Mouse (Mus musculus): ENCODE measurements at regions not wholly inside any gene's neighbourhood (a gene's known extent, or its start where the extent isn't known, plus 50 kb on each side); places are given as distances from the start of the nearest gene placed in this dataset.

DNA sequence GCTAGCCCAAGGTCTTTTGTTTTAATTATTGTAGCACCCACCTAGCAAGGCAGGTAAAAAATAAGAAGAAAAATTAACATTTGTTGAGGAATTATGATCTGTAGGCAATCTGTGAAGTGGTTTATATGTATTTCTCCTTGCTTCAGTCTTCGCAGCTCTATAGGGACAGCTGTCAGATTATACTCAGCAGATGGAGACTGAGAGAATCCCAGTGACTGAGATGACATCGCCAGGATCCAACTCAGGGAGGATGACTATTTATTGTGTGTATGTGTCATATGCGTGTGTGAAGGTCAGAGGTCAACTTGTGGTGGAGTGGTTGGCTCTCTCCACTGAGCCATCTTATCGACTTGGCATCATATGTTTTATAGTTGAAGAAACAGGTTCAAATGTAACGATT, 362.0 kb upstream of the Chd6 start:
- DNase-seq (ENCODE audit: low spot score), result no peak

- DNase-seq (ENCODE audit: low spot score), result peak; percentile 1
Observed at GRCm38 (mm10) chr2:161470025-161470424, 361.1 kb upstream of the Chd6 start.

DNA sequence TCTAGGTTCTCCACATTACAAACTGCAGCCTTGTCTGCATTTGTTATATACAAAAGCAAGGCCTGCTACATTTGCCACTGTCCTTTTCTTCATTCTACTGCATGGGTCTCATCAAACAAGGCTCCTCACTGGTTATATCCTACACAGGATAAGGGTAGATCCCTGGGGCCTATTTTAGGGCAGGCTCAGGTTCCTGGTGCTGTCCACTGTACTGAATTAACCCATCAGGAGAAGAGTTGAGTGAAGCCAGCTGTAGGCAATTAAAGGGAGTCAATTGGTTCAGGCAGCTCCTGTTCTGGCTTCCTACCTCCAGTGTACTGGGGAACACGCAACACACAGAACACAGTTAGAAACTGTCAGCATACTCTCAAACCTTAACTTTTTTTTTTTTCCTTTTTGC, 358.2 kb upstream of the Chd6 start:
- no peak for DNase-seq (ENCODE audit: low spot score)

DNA sequence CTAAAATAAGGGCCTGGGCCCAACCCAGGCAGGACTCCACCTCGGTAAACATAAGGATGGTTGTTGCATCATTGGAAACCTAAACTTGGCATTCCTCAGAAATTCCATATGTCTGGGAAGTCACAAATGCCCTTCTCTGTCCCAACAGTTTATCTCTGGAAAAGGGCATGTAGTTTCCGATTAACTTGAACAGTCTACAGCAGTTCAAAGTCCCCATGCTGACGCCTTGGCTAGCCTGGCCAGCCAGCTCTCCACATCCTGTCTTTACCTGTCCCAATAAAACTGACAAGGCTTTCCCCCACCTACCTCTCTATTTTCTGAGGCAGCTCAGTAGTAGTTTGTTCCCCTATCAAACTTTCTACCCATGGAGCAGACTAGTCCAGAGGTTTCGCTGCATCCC, 351.7 kb upstream of the Chd6 start:
- no peak for DNase-seq (ENCODE audit: low spot score)

- no peak for DNase-seq (ENCODE audit: low spot score)
Observed at GRCm38 (mm10) chr2:161454466-161454865, 345.6 kb upstream of the Chd6 start.

DNA sequence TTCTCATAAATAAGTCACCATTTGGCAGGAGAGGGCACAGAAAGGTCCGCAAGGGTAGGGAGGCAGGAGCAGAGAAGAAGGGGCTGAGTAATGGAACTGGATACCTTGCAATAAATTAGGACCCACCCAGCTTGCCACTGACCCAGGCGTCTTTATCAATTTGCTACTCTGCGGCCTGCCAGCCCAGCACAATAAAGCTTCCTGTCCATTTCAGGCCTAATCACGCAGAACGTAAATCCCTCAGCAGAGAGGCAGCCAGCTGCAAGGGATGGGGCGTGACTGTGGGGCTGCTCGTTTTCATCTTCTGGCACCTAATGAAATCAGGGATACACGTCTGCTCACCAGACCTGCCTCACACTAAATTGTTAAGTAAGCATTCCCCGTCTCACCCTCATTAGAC, 324.9 kb upstream of the Chd6 start:
- no peak for DNase-seq (ENCODE audit: low spot score)

DNA sequence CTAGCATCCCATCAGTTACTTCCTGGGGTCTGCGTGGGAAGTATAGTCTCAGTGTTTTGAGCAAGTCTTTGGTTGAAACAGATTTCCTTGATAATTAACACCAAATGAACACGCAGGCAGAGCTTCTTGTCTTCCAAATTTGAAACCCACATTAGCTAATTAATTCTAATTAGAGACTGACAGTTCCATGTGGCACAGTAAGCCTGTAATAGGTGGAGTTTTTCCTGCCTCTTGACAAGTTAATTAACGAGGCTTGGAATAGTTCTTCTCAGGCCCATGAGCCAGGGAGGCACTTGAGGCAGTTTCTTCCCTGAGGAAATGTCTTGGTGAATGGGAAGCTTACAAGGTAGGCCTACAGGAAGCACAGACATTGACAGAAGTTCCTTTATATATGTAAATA, 320.4 kb upstream of the Chd6 start:
- DNase-seq (ENCODE audit: low spot score), result no peak

- no peak for DNase-seq (ENCODE audit: low spot score)
Observed at GRCm38 (mm10) chr2:161425587-161425986, 316.7 kb upstream of the Chd6 start.

DNA sequence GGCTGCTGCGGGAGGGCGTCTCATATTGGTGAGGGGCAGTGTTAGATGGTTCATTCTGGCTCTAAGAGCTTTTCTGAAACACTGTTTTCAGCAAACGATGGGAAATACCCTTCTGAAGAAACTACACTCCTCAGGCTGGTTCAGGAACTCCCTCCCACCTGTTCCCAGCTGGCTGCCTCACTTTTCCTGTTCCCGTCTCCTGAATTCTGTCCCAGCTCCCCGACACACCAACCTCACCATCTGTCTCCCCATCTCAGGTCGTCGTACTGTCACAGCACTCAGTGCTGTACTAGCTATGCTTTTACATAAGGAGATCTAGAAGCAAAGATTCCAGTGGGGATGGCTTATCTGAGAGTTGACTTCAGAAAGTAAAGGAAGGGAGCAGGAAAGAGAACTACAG, 309.2 kb upstream of the Chd6 start:
- DNase-seq (ENCODE audit: low spot score), result no peak

DNA sequence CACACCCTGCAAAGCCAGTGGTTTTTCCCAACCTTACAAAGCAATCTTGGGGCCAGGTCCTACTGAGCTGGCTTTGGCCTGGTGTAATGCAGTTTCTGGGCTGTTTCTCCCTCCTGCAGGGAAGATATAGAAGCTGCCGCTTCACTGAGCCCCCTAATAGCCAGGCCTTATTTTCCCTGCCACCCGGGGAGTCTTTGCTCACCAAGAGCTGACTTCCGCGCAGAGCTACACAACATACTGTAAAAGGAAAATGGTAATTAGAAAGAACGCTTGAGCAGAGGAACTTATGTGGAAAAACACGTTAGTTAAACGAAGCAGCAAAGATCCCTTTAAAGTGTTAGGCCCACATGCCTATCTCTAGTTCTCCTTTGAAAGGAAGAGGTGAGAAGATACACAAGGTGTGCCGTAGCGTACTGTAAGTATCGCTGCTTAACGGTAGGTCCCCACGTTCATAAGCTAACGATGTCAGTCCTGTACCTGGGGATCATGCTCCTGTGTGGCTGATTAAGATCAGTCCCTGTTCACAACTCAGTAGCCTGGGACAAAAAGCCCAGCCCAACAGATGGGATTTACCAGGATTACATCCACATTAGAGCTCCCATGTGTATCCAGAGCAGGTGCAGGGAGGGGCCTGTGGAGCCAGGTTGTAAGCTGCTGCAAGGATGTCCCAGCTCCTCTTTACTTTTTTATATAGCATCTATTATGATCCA, 307.5 kb upstream of the Chd6 start:
- DNase-seq (ENCODE audit: low spot score), result no peak

DNA sequence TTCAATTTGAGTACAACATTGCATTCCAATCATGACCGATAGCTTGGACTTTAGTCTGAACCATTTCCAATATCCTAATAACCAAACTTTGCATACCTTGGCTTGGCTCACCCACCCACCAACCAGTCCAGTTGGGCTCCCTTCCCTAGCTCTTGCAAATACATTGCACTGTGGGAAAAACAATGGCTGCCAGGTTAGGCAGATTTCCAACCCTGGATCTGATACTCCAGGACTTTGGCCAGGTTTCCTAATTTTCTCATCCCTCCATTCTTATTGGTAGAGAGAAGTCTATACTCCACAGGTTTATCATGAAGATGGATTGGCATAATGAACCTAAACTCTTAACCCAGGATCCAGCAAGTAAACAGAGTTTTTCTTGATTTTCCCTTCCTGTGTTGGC, 299.4 kb upstream of the Chd6 start:
- no peak for DNase-seq (ENCODE audit: low spot score)

- DNase-seq (ENCODE audit: low spot score), result no peak
Observed at GRCm38 (mm10) chr2:161405847-161406384, 297.0 kb upstream of the Chd6 start.

DNA sequence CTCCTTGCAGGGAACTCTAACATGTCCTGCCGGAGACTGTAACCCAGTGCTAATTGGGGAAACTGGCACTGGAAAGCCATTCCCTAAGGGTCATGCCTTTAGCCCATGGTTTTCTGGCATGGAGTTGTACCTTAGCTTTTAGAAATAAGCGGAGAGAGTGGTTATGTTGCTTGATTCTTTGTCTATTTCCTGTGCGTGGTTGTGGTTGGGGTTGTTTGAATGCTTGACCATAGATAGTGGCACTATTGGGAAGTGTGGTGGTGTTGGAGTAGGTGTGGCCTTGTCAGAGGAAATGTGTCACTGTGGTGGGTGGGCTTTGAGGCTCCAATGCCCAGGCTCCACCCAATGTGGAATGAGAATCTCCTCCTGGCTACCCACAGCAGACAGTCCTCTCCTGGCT, 289.2 kb upstream of the Chd6 start:
- no peak for DNase-seq (ENCODE audit: low spot score)

GRCm38 (mm10) chr2:161390954-161391690, 282.2 kb upstream of the Chd6 start:
- no peak for DNase-seq (ENCODE audit: low spot score)

DNA sequence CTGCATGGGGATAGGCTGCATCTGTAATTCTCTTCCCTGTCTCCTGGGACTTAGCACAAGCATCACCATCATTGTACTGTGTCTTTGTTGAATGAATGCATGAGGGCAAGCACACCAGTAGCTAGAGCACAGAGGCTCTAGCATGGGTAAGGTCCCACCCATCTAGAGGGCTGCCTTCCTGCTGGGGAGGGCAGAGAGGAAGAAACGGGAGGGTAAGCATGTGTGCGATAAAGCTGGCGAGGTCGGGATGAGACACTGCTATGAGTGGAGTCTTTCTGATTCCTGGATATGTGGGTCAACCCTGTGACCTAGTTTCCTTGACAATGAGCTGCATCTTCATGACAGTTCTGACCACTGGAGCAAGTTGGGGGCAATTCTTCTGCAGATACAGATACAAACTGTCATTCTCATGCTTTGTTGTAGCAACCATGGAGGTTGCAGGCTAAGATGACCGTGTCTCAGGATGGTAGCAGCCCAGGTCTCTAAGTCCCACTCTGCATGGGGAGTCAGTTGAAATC, 280.5 kb upstream of the Chd6 start:
- no peak for DNase-seq (ENCODE audit: low spot score)

DNA sequence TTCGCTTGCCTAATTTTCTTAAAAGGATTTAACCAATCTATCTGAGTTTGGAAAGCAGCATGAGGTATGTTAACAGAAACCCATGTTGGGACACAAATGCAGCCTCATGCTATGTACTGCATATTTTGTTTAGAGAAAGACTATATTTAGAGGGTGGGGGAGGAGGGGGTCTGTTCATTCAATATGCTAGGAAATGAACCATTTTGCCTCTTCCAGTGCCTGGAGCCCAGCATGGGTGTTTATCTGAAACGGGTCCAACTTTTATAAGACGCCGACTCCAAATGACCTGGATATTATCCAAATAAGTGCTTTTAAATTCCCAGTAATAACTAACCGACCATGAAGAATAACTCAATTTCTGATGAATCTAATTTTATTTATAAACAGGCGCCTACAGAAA, 278.2 kb upstream of the Chd6 start:
- DNase-seq (ENCODE audit: low spot score), result no peak

DNA sequence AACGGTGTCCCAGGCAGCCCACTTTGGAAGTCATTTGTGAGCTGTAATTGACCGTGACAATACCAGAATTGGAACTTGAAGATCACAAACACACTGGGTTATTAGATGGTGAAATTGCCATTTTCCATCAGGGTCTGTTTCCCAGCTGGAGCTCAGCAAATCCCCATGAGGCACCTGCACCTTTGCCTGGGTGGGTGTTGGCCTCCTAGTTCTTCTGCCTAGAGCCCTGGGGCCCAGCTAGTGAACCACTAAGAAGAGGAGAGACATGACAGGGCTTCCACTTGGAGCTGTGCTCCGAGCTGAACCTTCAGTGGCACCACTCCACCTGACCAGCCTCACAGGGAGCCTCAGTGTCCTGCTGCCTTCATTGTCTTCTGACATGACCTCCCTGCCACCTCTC, 273.5 kb upstream of the Chd6 start:
- DNase-seq (ENCODE audit: low spot score), result no peak

DNA sequence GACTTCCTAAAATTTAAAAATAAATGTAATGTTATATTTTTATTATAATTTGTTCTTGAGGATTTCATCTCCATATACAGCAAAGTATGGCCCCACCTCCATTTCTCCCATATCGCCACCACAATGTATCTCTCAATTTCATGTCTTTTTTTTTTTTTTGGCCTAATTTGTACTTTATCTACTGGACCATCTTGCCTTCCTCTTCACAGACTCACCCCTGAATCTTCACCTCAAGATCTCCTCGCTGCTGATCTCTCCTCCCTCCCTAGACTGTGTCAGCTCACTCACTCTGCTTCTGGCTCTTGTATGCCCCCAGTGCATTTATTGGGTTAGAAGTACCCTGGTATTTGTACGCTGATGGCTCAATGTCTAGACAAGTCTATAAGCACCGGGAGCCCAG, 269.4 kb upstream of the Chd6 start:
- DNase-seq (ENCODE audit: low spot score), result no peak

DNA sequence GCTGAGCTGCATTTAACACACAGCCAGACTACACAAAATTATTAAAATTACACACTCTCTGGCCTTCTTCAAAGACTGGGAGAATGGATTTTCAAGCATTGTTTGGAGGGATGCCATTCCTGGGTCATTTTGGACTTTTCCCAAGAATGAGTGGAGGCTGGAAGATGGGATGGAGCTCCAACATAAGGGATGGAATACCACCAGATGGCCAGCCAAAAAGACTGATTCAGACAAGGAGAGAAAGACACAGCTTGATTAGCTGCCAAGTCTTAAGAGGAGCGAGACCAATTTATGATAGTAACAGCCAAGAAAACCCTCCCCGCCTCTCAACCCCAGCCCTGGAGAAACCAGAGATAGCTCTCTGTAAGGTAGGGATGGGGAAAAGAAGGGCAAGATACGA, 253.4 kb upstream of the Chd6 start:
- no peak for DNase-seq (ENCODE audit: low spot score)

- no peak for DNase-seq (ENCODE audit: low spot score)
Observed at GRCm38 (mm10) chr2:161349110-161349509, 240.2 kb upstream of the Chd6 start.

GRCm38 (mm10) chr2:161344018-161344417, 235.1 kb upstream of the Chd6 start:
- no peak for DNase-seq (ENCODE audit: low spot score)

DNA sequence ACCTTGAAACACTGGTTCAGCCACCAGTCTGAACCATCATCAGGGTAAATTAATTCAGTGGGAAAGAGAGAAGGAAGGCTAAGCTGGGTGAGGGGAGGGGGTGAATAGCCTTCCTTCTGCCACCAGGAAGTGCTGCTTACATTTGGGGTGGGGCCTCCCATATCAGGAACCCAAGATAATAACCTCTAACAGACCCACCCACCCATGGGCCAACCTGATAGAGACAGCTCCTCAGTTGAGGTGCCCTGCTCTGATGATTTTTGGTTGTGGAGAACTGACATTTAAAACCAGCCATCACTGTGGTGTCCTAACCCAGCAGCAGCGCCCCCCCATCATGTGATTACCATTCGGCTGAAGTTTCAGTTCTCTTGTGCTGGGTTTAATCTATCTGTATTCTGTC, 233.8 kb upstream of the Chd6 start:
- DNase-seq (ENCODE audit: low spot score), result no peak

DNA sequence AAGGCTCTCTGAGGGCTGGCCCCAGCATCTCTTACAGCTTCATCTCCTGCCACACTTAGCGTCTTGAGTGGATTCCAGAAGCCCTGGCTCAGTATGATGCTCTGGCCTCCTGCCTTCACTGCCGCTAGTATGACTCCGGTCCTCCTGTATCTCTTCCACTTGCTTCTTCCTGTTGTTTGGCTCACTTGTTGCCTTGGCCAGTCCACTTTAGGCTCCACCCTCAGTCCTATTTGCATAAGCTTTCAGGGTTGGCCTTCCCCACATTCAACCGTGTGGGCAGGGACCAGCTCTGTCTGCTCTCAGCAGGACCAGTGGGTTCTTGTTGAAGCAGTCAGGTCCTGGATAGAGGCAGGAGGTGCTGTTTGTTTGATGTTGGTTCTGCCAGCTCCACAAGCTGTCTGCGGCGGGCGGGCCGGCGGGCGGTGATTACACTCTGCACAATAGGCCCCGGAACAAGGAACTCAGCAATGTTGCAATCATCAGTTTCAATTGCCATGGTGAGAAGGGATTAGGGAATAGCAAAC, 232.6 kb upstream of the Chd6 start:
- peak; percentile 40 for DNase-seq (ENCODE audit: low spot score)
